Mouse (Mus musculus) ES-E14 (cell line): ENCODE measurements around the gene Cldn6.

Experiments used
- HCFC1 ChIP-seq: IDR thresholded peaks from 2 replicates; pipeline ENCODE4 v1.6.1; 2012; ENCODE audit warnings: low read length, inconsistent platforms, borderline replicate concordance; ENCODE audit not compliant: insufficient read depth
- ZNF384 ChIP-seq: IDR thresholded peaks from 2 replicates; pipeline ENCODE4 v1.6.1; 2012; ENCODE audit warnings: low read depth, low read length, inconsistent platforms

DNA sequence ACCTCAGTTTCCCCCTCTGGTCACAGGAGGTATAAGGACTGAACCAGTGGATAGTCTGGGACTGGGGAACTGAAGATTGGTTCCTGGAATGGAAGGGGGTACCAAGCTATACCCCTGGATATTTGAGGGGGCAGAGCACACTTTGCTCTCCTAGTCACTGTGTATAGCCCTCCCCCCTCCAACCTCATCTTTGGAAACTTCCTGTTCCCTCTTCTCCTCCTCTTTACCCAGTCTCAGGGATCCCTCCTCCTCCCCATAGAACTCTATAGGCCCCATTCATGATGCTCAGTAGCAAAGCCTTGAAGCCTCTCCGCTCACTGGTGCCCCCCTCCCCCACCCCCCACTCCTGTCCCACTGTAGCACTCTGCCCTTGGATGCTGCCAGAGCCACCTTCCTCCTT is 40.4 kb downstream of the Cldn6 start:
- no peak for TF ChIP-seq HCFC1
- TF ChIP-seq ZNF384: no peak
